Mouse (Mus musculus) brain, embryonic 18.5 days (tissue): Measurements from ENCODE around the gene Stub1.
"Not testable (repeated sequence)": the region's sequence is repeated elsewhere in the genome, so short reads cannot be mapped to it uniquely, and the experiment has no call there.

Source experiments
- DNase-seq: peaks from one replicate; pipeline ENCODE4 v3.0.0-alpha.2; 2012; ENCODE audit warnings: low read depth, low spot score

Stub1 gene

DNA sequence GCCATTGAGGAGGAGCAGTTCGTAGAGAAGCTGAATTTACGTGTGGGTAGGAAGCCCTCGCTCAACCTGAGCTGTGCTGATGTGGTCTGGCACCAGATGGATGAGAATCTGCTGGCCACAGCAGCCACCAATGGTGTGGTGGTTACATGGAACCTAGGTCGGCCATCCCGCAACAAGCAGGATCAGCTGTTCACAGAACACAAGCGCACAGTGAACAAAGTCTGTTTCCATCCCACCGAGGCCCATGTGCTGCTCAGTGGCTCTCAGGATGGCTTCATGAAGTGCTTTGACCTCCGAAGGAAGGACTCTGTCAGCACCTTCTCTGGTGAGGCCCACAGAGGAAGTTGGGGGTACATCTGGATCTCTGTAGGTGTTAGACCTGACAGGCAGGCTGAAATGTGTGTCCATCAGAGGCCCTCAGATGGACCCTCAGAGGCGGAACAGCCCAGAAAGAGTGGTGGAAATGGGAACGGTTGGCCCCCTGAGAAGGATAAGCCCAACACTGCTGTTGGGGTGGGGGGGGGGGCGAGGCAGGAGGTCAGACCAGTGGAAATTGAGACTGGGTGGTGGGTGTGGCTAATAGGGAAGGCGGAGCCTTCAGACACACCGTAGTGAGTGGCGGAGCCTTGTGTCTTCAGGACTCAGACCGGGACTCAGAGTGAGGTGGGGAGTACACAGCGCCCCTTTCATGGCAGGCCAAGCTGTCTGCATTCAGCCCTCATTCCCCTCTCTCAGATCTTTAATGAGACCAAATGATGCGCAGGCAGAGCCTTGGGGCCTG is 8.7 kb downstream of the Stub1 start:
- DNase-seq, result no peak

DNA sequence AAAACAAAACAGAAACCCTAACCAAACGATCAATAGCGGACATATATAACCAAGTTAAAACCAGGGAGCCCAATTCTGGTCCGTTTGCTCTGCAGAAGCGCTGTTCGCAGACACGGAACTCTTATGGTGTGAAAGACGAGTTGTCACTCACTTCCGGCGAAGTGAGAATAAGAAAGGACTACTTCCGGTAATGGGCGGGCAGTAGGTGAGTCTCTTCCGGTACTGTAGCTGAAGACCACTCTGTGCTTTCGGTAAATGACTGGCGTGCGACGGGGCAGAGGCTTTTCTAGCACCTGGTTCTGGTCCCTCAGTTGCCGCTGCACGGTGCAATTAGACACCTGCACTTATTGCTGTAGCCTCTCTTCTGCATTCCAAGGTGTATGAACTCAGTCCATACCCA is 9.8 kb downstream of the Stub1 start, which contains the start of gene Wdr24:
Gene Wdr24 (plus strand): TSS at position 176 of the 400 bp plus-strand sequence.
- DNase-seq, result peak; percentile 82

DNA sequence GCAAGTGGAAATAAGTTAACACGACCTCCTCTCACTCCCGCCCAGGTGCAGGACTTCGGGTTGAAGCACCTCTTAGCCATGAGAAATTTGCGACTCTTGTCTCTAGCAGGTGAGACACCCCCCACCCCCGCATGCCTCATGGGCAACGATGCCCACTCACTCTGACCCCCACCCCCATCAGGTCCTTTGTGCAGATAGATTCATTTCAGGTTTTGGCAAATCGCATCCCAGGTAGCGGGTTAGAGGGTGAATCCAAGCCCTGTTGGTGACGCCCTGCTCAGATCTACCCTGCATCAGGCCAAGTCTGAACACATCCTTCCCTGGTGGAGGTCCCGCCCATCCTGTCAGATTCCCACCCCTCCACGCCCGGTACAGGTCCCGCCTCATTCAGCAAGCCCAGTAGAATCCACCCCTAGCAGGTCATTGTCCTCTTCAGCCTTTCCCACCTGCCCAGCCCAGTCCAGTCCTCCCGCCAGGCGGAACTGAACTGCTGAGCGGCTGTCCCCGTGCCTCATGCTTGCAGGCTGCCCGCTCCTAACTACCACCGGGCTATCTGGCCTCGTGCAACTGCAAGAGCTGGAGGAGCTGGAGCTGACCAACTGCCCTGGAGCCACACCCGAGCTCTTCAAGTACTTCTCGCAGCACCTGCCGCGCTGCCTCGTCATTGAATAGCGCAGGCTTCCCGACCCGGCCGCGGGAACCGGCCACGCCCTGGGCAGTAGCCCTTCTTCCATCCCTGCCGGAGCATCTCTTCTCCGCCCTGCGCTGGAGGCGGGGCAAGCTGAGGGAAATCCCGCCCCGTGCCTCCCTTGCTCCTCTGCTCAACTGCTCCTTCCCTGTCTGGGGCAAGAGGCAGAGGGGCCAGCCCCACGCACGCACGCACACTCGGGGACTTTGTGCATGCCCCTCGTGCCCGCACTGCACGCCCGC is 14.1 kb downstream of the Stub1 start:
- DNase-seq, result no peak

DNA sequence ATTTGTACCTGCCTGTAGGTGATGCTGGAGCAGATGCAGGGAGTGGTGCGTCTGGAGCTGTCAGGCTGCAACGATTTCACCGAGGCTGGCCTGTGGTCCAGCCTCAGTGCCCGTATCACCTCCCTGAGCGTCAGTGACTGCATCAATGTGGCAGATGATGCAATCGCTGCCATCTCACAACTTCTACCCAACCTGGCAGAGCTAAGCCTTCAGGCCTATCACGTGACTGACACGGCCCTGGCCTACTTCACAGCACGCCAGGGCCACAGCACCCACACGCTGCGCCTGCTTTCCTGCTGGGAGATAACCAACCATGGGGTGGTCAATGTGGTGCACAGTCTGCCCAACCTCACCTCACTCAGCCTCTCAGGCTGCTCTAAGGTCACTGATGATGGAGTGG is 15.5 kb downstream of the Stub1 start:
- DNase-seq, result no peak

DNA sequence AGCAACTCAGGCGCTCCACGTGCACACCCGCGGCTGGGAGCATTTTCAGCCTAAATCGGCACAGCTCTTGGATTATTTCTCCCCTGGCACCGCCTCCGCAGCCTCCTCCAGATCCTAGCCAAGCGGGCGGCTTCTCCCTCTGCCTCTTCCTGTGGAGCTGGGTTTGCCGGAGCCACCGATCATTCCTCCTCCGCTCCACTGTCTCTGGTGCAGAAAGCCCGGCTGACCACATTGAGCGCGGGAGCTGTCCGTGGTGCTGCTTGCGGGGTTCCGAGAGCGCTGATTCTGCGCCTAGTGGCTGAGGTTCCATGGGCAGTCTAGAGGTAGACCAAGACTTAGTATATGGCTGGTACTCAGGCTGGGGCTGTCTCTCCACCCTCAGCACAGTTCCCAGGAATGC is 19.7 kb downstream of the Stub1 start:
- no peak for DNase-seq

DNA sequence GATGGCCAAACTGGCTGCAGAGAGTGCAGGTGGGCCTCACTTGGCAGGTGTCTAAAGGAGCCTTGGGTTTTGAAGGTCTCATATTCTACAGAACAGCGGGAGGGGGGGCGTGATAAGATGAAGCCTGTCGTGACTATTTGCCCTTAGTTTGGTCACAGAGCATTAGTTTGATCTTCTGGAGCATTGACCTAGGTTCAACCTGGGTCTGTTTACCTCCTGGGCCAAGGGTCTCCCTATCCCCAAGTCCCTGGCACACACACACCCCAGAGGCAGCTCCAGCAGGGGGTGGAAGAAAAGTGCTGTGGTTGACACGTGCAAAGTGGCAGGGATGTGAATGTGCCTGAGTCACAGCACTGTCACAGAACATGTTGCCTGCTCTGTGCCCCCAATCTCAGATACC is 22.3 kb downstream of the Stub1 start:
- DNase-seq, result no peak

DNA sequence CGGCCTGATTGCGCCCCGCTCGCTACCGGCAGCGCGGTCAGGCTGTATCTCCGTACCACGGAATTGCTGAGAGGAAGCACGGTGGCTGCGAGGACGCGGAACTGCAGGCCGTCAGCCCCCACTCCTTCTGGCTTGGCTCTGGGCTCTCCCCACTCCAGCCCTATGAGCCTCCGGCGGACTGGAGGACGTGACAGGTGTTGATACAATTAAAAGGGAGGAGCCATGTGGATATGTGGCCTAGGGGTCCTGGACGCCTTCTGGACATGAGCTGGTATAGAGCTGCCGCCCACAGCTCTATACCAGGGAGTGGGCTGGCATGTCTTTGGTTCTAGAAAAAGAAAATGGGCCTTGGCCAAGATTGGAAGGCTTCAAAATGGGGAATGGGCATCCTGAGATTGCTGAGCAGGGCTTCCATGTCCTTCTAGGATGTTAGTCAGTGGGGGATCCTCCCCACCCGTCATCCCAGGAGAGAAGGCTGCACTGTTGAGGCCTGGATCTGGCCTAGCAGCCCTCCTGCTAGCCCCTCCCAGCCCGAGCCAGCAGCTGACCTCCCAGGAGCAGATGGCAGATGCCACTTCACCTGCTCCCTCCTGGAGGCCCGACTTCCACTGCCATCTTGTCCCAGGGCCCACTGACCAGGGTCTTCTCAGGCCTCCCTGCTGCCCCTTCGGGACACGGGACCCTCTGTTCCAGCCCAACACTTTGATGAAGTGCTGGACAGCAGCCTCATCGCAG is 23.4 kb downstream of the Stub1 start:
- no peak for DNase-seq

DNA sequence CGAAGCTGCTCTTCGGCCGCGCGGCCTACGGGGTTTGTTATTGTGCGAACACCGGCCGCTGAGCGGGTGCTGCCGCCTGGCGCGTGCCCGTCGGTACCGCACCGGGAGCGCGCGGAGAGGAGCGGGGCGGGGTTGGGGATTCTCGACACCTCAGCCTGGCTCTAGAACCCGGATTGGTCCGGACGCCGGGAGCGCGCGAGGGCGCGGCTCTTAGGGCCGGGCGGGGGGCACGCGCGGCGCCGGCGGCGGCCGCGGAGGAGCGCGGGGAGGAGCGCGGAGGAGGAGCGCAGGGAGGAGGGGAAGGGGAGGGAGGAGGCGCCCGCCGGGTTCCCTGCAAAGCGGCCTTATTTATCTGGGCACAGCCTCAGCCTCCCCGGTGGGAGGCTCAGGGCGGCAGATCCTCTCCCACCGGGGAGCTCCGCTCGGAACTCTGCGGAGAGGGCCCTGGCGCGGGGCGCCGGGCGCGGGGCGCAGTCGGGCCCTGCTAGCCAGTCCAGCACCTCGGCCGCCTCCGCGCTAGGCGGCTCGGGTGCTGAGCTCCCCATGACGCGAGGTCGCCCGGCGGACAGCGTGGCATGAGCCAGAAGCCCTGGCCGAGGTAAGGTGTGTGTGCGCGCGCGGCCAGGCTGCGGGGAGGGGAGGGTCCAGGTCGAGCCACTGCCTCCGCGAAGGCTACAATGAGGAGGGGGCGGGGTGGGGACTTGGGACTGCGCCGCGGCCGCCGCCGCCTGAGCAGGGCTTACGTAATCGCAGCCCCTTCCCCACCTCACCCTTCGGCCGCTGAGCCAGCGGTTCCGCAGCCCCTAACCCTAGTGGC is 24.2 kb downstream of the Stub1 start, which contains the start of gene Fbxl16:
Gene Fbxl16 (plus strand): TSS at position 297 of the 817 bp plus-strand sequence.
- DNase-seq, result peak; percentile 90

DNA sequence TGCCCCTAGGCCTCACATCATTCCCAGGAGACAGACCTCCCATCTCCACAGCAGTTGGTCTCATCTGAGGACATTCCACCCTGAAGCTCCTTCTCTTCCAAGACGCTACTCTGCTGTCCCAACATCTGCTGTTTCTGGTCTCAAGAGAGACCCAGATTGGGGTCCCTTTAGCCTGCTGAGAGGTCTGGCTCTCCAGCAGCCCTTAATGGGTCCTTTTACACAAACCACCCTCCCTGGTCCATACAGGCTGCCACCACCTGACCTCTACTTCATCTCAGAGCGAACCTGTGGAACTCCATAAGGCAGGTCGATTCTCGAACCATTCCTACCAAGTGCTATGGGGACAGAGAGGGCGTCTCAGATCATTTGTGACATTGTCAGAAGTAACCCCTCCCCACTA is 25.2 kb downstream of the Stub1 start:
- DNase-seq, result no peak

DNA sequence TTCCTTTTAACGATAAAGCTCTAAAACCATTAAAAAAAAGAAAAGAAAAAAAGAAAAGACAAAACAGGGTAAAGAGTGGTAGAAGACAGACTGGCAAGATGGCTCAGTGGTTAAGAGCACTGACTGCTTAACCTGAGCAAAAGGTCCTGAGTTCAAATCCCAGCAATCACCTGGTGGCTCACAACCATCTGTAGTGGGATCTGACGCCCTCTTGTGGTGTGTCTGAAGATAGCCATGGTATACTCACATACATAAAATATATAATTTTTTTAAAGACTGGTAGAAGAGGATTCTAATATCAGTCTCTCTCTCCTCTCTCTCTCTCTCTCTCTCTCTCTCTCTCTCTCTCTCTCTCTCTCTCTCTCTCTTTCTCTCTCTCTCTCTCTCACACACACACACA is 25.8 kb downstream of the Stub1 start:
- not testable (repeated sequence) for DNase-seq

DNA sequence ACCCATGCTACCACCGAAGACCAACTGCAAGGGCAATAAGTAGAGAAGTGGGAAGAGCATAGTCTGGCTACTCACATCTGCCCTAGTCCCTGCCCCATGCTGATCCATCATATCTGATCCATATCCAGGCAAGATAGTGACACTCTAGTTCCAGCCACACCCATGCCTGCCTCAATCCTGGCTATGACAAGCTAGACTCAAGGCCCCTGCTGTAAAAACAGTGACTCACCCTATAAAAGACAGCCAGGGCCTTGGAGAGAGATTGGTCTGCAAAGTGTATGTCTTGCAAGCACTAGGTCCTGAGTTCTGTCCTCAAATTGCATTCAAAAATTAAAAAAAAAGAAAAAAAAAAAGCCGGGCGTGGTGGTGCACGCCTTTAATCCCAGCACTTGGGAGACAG is 26.7 kb downstream of the Stub1 start:
- DNase-seq, result no peak

DNA sequence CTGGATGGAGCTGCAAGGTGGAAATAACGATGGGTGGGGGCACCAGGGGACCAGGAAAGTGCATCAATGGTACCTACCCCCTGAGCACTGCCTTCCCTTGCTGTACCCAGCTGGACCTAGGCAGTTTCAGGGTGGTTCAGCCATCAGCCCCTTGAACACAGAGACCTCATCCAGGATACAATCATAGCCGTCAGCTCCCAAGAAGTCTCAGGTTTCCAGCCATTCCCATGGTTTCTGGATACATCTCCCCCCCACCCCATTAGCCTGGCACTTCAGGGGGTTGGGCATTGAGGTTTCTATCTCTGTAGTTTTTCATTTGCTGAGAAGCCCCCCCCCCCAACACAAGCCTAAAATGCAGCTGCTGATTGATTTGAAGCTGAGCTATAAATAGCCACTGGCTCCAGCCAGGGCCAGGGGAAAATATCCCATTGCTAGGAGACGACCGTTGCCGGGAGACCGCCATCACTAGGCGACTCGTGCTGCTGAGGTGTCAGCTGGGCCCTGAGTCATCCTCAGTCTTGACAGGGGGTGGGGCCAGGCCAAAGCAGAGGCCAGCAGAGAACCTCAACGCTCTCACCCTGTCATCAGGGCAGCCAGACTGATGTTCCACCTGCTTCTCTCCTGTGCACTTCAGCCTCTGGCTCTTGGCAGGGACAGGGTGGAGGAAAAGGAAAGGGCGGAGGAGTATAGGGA is 30.2 kb downstream of the Stub1 start:
- DNase-seq, result no peak

DNA sequence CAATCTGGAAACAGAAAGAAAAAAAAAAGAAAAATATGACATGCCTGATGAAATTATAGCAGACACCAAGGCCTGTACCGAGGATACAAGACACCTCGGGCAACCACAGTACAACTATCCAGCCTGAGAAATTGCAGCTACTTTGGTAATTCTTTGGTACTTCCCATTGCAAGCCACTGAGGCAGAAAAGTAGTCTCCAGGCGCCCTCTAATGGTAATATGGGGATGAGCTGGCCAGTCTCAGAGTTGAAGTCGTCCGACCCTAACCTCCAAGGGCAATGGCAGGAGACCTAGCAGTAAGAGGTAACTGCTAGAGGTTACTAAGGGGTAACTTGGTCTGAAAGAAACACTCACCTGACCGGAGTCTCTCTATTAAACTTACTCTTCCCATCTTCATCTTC is 32.2 kb downstream of the Stub1 start:
- DNase-seq, result no peak

DNA sequence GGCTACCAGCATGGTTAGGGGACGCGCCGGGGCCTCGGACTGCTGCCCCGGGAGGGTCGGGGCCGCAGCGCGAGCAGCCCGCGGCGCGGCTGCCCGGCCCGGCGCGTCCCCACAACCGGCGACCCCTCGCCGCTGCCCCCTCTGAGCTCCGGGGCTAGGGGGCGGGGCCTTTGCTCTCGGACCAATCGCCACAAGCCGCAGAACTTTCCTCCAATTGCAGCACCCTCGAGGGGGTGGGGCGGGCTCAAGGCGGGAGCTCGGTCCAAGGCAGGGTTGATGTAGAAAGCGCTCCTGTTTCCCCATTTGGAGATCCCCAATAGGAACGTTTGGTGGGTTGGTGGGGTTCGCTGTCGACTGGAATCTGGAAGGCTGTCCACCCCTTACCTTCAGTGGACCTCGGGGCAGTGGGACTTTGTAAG is 36.2 kb downstream of the Stub1 start, which contains the start of gene Metrn:
Gene Metrn (minus strand): TSS at position 186 of the 419 bp plus-strand sequence.
- DNase-seq, result no peak

DNA sequence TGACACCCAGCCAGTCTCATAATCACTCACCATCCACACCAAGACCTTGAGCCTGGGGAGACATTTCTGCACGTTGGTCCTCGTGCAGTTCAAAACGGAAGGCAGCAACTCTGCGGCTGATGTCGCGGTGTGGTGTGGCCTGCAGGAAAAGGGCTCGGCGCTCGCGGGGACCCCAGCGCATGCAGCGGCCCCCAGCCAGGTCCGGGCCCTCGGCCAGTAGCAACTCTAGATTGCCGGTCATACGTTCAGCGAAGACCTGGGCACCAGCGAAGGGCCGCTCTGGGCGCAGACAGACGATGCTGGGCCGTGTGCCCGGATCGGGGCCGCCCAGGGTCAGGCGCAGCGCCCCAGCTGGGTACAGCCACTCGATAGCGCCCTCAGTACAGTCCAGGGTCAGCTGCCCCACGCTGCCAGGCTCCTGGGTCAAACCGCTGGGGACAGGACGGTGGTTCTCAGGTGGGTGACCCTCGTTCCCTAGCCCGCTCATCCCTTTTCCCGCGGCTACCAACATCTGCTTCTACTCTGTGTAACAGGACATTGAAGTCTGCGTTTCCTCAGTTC is 36.9 kb downstream of the Stub1 start:
- no peak for DNase-seq

DNA sequence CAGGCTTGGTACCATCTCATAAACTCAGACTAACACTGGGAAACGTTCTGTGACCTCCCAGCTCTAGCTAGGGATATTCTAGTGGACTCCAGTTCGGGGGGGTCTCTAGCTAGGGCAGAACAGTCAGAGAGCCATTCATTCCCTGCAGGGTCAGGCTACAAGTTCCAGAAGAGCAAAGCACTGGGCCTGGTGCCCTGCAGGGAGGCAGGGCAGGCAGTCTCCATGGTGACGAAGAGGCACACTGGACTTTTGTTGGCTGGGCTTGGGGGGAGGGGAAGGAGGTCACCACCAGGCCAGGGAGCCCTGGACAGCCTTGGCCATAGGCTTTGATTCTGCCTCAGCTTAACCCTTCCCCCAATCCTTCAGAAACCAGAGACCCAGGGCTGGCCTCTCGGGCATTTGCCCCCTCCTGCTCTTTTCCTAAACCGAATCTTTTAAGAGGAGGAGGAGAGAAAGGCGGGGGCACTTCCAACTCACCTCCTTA is 37.6 kb downstream of the Stub1 start, which contains the start of gene AC134908.4:
Gene AC134908.4 (minus strand): TSS at position 51 of the 484 bp plus-strand sequence.
- no peak for DNase-seq

DNA sequence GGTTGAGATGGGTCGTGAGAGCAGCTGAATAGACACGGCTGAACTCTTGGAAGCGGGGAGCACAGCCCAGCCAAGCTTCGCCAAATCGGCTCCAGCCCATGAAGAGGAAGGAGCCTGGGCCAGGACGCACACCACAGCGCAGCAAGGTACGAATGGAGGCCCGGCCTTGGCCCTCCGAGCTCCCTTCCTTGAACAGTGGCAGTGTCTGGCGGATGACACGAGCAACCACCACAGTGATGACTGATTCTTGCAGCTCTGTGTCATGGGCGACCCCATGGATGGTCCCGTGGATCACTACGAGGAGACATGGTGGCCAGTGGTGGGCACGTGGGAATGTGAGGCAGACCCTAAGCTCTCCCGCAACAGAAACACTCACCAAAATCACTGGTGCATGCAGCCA is 38.2 kb downstream of the Stub1 start:
- no peak for DNase-seq

DNA sequence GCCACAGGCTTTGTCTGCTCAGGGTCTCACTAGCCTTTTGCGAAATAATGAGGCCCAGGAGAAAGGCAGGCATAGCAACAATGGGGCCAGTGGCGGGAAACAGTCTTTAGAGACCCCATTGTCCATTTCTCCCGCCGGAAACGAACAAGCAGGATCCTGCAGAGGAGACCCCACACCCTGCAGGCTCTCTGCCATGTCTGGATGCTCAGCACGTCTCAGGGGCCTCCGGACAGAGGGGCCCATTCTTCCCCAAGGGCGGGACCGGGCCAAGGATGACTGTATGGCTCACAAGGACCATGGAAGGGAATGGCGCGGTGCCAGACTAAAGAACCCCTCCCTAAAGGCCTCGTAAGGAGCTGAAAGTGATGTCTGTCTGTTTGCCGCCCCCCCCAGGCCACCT is 39.0 kb downstream of the Stub1 start:
- no peak for DNase-seq

DNA sequence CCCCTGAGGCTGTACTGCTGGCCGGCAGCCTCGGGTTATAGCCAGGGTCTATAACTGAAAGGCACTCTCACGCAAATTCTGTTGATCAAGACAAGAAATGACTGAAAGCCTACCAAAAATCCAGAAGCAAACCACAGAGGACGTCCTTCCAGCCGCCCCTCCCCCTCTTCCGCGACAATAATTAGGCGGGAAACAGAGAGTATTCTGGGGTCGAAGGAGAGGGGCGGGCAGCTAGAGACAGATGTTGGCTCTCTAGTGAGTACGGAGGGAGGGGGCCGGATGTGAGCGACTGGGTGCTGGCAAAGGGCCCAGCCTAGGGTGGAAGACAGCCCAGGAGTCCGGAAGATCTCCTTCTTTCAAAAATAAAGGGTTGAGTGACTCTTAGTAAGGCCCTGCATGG is 40.6 kb downstream of the Stub1 start, which contains the start of gene Fam173a:
Gene Fam173a (minus strand): TSS at position 287 of the 400 bp plus-strand sequence.
- DNase-seq, result no peak
